Mouse (Mus musculus) bone marrow, adult 2 months (tissue): Measurements from ENCODE around the gene Fggy.

Source experiments
- CTCF ChIP-seq: fragments of 200-500 bp; IDR thresholded peaks from 2 replicates; pipeline ENCODE4 v1.5.1; 2011; ENCODE audit warnings: low read length, control low read depth; ENCODE audit not compliant: control insufficient read depth, insufficient read depth
- POLR2A ChIP-seq: fragments of 200-500 bp; IDR thresholded peaks from 2 replicates; pipeline ENCODE4 v1.6.1; 2011; ENCODE audit warnings: low read depth, mild to moderate bottlenecking, control low read depth, low read length, borderline replicate concordance; ENCODE audit not compliant: control insufficient read depth

DNA sequence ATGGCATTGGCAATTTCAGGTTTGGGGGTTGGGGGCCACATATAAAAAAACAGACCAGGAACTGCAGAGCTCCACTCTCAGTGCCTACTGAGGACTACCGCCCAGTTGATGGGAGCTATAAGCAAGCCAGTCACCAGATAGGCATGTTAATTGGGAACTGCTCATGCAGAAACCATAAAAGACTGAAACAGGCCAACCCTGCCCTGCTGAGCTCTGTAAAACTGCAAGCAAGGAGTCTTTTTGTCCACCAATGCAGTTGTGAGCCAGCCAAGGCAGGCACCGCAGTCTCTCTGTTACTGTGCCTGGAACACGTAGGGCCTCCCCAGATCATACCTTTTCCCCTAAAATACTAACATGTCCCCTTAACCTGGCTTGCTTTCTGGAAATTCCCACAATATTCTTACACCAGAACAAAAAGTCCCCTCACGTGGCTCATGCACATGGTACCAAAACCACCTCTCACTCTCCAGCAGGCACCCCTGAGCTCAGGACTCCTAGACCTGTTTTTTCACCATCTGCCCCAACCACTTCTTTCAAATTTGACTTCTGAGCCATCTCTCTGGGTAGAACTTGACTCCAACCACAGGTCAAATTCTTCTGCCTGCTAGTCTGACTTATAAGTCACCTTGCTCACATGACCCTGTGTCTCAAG lies 377.2 kb downstream of the Fggy start:
- TF ChIP-seq POLR2A (no peak), CTCF (no peak)
